In genomic region chr16:24208118-24208517, GRCm38 (mm10) we compare ENCODE assay signal across 25 mouse cellular contexts.
DNase-seq lines count a peak whose midpoint lies in the region; ATAC-seq and TF ChIP-seq lines count a peak whose summit lies in the region.
"Had no signal": no experiment of that assay in that cellular context is flagged by ENCODE, and none has a peak within 500 bp of the region (broad histone marks: within the 10 kb centered on the region; RNA-seq: fewer than 3 reads in every experiment).

No protein-coding gene starts in this region.

- H3K36me3 ChIP-seq in thymus, adult 2 months (ENCODE audit: control insufficient read depth, insufficient read depth, low read length) = no peaks in the 10 kb centered on the region
- H3K36me3 ChIP-seq in splenic B cell, adult 2 months (ENCODE audit: control insufficient read depth, insufficient read depth, low read length, poor library complexity, severe bottlenecking) = no peaks in the 10 kb centered on the region
- H3K36me3 ChIP-seq: embryonic facial prominence, embryonic 13.5 days; embryonic facial prominence, embryonic 15.5 days; forebrain, embryonic 10.5 days; forebrain, embryonic 12.5 days had no signal

- TF ChIP-seq CTCF in thymus, adult 2 months (IDR thresholded peaks at IDR 0.05; ENCODE audit: borderline replicate concordance, control insufficient read depth, extremely low read depth, insufficient read depth, low read length, poor library complexity) = no peak

- 85% methylated on average over 2 of the region's 2 CpGs for WGBS in thymus, adult 2 months

- no peak overlapping the region for H3K4me3 ChIP-seq in thymus, adult 2 months (ENCODE audit: control insufficient read depth, insufficient read depth, low read length)
- H3K4me3 ChIP-seq: embryonic facial prominence, embryonic 13.5 days; embryonic facial prominence, embryonic 15.5 days; erythroblast, embryonic 14.5 days; forebrain, embryonic 10.5 days; forebrain, embryonic 12.5 days had no signal

- ATAC-seq in frontal cortex, adult (ENCODE audit: low TSS enrichment) = no peak
- ATAC-seq: forebrain, embryonic 14.5 days; forebrain, embryonic 16.5 days had no signal

- TF ChIP-seq POLR2A in thymus, adult 2 months (IDR thresholded peaks at IDR 0.05; ENCODE audit: control insufficient read depth, extremely low read depth, insufficient read depth, low read length, poor library complexity) = no peak

- no peak overlapping the region for H3K27ac ChIP-seq in thymus, adult 2 months (ENCODE audit: control insufficient read depth, insufficient read depth, low read length)
- H3K27ac ChIP-seq: embryonic facial prominence, embryonic 13.5 days; embryonic facial prominence, embryonic 15.5 days; forebrain, embryonic 10.5 days; forebrain, embryonic 12.5 days had no signal

- no peaks in the 10 kb centered on the region for H3K27me3 ChIP-seq in thymus, adult 2 months (ENCODE audit: control insufficient read depth, insufficient read depth, low read length)
- no peaks in the 10 kb centered on the region for H3K27me3 ChIP-seq in splenic B cell, adult 2 months (ENCODE audit: control insufficient read depth, insufficient read depth, low read length, poor library complexity, severe bottlenecking)
- H3K27me3 ChIP-seq: embryonic facial prominence, embryonic 13.5 days; embryonic facial prominence, embryonic 15.5 days; forebrain, embryonic 12.5 days had no signal

- DNase-seq in thymus, adult 2 months = peak; percentile 40
- DNase-seq in thymus, postnatal 25 days = no peak
- peak; percentile 33 to 35 for DNase-seq in urinary bladder, postnatal 36 days (ENCODE audit: low spot score in 2 of 2)
- no peak for DNase-seq in urinary bladder, adult 2 months (ENCODE audit: low spot score)
- peak; percentile 44 to 47 for DNase-seq in B cell, adult 2 months
- DNase-seq in splenic B cell, adult 2 months (ENCODE audit: low read depth, low spot score) = peak; percentile 63
- no peak for DNase-seq in layer of hippocampus, adult 18-20 months (ENCODE audit: low spot score in 2 of 2)
- DNase-seq: adrenal gland, adult 2 months; adrenal gland, postnatal 10 days; adrenal gland, postnatal 25 days; cerebellum, adult 11 months; cerebellum, adult 18-20 months; cerebellum, adult 8-10 months; cerebellum, adult 9-11 months; cerebellum, postnatal 14 days; cerebellum, postnatal 36 days; embryo, embryonic 11 days had no signal

- H3K4me1 ChIP-seq in thymus, adult 2 months (replicated peaks; ENCODE audit: control insufficient read depth, insufficient read depth, low read length) = peaks cover 48% of the 10 kb centered on the region
- H3K4me1 ChIP-seq: forebrain, embryonic 12.5 days had no signal

Comparison
In these comparisons a context has a peak if more than half of its experiments do, and no peak if none do; other contexts are left out.
1. DNase-seq: peak in thymus, adult 2 months (single experiment), urinary bladder, postnatal 36 days (2 of 2), B cell, adult 2 months (2 of 2) and splenic B cell, adult 2 months (single experiment); none in thymus, postnatal 25 days (single experiment), urinary bladder, adult 2 months (single experiment) and layer of hippocampus, adult 18-20 months (0 of 2).